Mouse (Mus musculus): ENCODE results near the gene Theg. TPM values are rescaled to one million over a fixed set of nuclear protein-coding genes. Genes with fewer than 3 reads are reported as not detected.

Theg gene
- polyA plus RNA-seq, 1 experiment from 2014 or later = not detected

GRCm38 (mm10) chr10:79575754-79576153, 11.4 kb downstream of the Theg start:
- Histone ChIP-seq H3K9ac (ENCODE audit: low read length) (no peak overlapping the region), H3K27me3 (ENCODE audit: control insufficient read depth, insufficient read depth, low read length) (no peaks in the 10 kb centered on the region)

GRCm38 (mm10) chr10:79574796-79575195, 12.3 kb downstream of the Theg start:
- no peak overlapping the region for H3K9ac ChIP-seq (ENCODE audit: low read length)
- H3K4me3 ChIP-seq (ENCODE audit: low read depth, low read length) = no peak overlapping the region
- H3K36me3 ChIP-seq (ENCODE audit: control insufficient read depth, insufficient read depth, low read length) = no peaks in the 10 kb centered on the region
- no peak for DNase-seq (ENCODE audit: low spot score)
- no peaks in the 10 kb centered on the region for H3K4me1 ChIP-seq (replicated peaks; ENCODE audit: control insufficient read depth, insufficient read depth)
- no peaks in the 10 kb centered on the region for H3K9me3 ChIP-seq (ENCODE audit: control insufficient read depth, low read length)
- no peak overlapping the region for H3K4me2 ChIP-seq (replicated peaks; ENCODE audit: low read depth)
- H3K27me3 ChIP-seq (ENCODE audit: control insufficient read depth, insufficient read depth, low read length) = no peaks in the 10 kb centered on the region
- WGBS = 85% methylated on average over 6 of the region's 6 CpGs
- ATAC-seq (ENCODE audit: low FRiP score, low TSS enrichment) = no peak
- H3K27ac ChIP-seq (replicated peaks) = no peak overlapping the region
- TF ChIP-seq EP300 (optimal IDR thresholded peaks at IDR 0.05) (no peak), CTCF (IDR thresholded peaks at IDR 0.05; ENCODE audit: low read depth) (no peak)

More at GRCm38 (mm10) chr10:79575754-79576153, 11.4 kb downstream of the Theg start:
- no peaks in the 10 kb centered on the region for H3K4me1 ChIP-seq (replicated peaks; ENCODE audit: control insufficient read depth, insufficient read depth)
- no peak overlapping the region for H3K27ac ChIP-seq (replicated peaks)
- no peaks in the 10 kb centered on the region for H3K9me3 ChIP-seq (ENCODE audit: control insufficient read depth, low read length)
- no peak overlapping the region for H3K4me2 ChIP-seq (replicated peaks; ENCODE audit: low read depth)
- WGBS = 71% methylated on average over 6 of the region's 6 CpGs
- H3K4me3 ChIP-seq (ENCODE audit: low read depth, low read length) = no peak overlapping the region
- peak; percentile 7 for DNase-seq (ENCODE audit: low spot score)
- ATAC-seq (ENCODE audit: low FRiP score, low TSS enrichment) = no peak
- no peak for TF ChIP-seq CTCF (IDR thresholded peaks at IDR 0.05; ENCODE audit: low read depth)
- TF ChIP-seq EP300 (optimal IDR thresholded peaks at IDR 0.05) = no peak
- no peaks in the 10 kb centered on the region for H3K36me3 ChIP-seq (ENCODE audit: control insufficient read depth, insufficient read depth, low read length)

GRCm38 (mm10) chr10:79574350-79574749, 12.8 kb downstream of the Theg start:
- Histone ChIP-seq H3K27me3 (ENCODE audit: control insufficient read depth, insufficient read depth, low read length) (no peaks in the 10 kb centered on the region), H3K36me3 (ENCODE audit: control insufficient read depth, insufficient read depth, low read length) (no peaks in the 10 kb centered on the region), H3K27ac (replicated peaks) (no peak overlapping the region), H3K4me2 (replicated peaks; ENCODE audit: low read depth) (no peak overlapping the region), H3K4me1 (replicated peaks; ENCODE audit: control insufficient read depth, insufficient read depth) (no peaks in the 10 kb centered on the region), H3K9ac (ENCODE audit: low read length) (no peak overlapping the region), H3K9me3 (ENCODE audit: control insufficient read depth, low read length) (no peaks in the 10 kb centered on the region), H3K4me3 (ENCODE audit: low read depth, low read length) (no peak overlapping the region)
- ATAC-seq (ENCODE audit: low FRiP score, low TSS enrichment) (no peak), DNase-seq (ENCODE audit: low spot score) (no peak)
- 76% methylated on average over 8 of the region's 8 CpGs for WGBS
- no peak for TF ChIP-seq EP300 (optimal IDR thresholded peaks at IDR 0.05)
- no peak for TF ChIP-seq CTCF (IDR thresholded peaks at IDR 0.05; ENCODE audit: low read depth)

- Histone ChIP-seq H3K4me3 (ENCODE audit: low read depth, low read length) (no peak overlapping the region), H3K27me3 (ENCODE audit: control insufficient read depth, insufficient read depth, low read length) (no peaks in the 10 kb centered on the region), H3K9me3 (ENCODE audit: control insufficient read depth, low read length) (no peaks in the 10 kb centered on the region), H3K4me2 (replicated peaks; ENCODE audit: low read depth) (no peak overlapping the region), H3K9ac (ENCODE audit: low read length) (no peak overlapping the region), H3K27ac (replicated peaks) (no peak overlapping the region), H3K4me1 (replicated peaks; ENCODE audit: control insufficient read depth, insufficient read depth) (no peaks in the 10 kb centered on the region), H3K36me3 (ENCODE audit: control insufficient read depth, insufficient read depth, low read length) (no peaks in the 10 kb centered on the region)
- peak; percentile 8 for DNase-seq (ENCODE audit: low spot score)
- ATAC-seq (ENCODE audit: low FRiP score, low TSS enrichment) = no peak
- WGBS = 88% methylated on average over 6 of the region's 6 CpGs
- TF ChIP-seq EP300 (optimal IDR thresholded peaks at IDR 0.05) (no peak), CTCF (IDR thresholded peaks at IDR 0.05; ENCODE audit: low read depth) (no peak)
Measured at GRCm38 (mm10) chr10:79573611-79574010, 13.5 kb downstream of the Theg start.

GRCm38 (mm10) chr10:79571314-79571713, 15.8 kb downstream of the Theg start:
- no peak overlapping the region for H3K27ac ChIP-seq (replicated peaks)
- no peak for ATAC-seq (ENCODE audit: low FRiP score, low TSS enrichment)
- TF ChIP-seq CTCF (IDR thresholded peaks at IDR 0.05; ENCODE audit: low read depth) (no peak), EP300 (optimal IDR thresholded peaks at IDR 0.05) (no peak)
- no peak overlapping the region for H3K4me2 ChIP-seq (replicated peaks; ENCODE audit: low read depth)
- H3K9ac ChIP-seq (ENCODE audit: low read length) = no peak overlapping the region
- H3K9me3 ChIP-seq (ENCODE audit: control insufficient read depth, low read length) = no peaks in the 10 kb centered on the region
- H3K4me3 ChIP-seq (ENCODE audit: low read depth, low read length) = no peak overlapping the region
- H3K4me1 ChIP-seq (replicated peaks; ENCODE audit: control insufficient read depth, insufficient read depth) = no peaks in the 10 kb centered on the region
- WGBS = 89% methylated on average over 2 of the region's 2 CpGs
- no peaks in the 10 kb centered on the region for H3K36me3 ChIP-seq (ENCODE audit: control insufficient read depth, insufficient read depth, low read length)
- H3K27me3 ChIP-seq (ENCODE audit: control insufficient read depth, insufficient read depth, low read length) = no peaks in the 10 kb centered on the region
- peak; percentile 2 for DNase-seq (ENCODE audit: low spot score)

- 85% methylated on average over 5 of the region's 5 CpGs for WGBS
- no peak for DNase-seq (ENCODE audit: low spot score)
Measured at GRCm38 (mm10) chr10:79569921-79570320, 17.2 kb downstream of the Theg start.

More at GRCm38 (mm10) chr10:79569921-79570320, 17.2 kb downstream of the Theg start:
- Histone ChIP-seq H3K4me2 (replicated peaks; ENCODE audit: low read depth) (no peak overlapping the region), H3K9ac (ENCODE audit: low read length) (no peak overlapping the region), H3K4me1 (replicated peaks; ENCODE audit: control insufficient read depth, insufficient read depth) (no peaks in the 10 kb centered on the region), H3K27ac (replicated peaks) (no peak overlapping the region), H3K27me3 (ENCODE audit: control insufficient read depth, insufficient read depth, low read length) (no peaks in the 10 kb centered on the region), H3K4me3 (ENCODE audit: low read depth, low read length) (no peak overlapping the region), H3K36me3 (ENCODE audit: control insufficient read depth, insufficient read depth, low read length) (no peaks in the 10 kb centered on the region), H3K9me3 (ENCODE audit: control insufficient read depth, low read length) (no peaks in the 10 kb centered on the region)
- no peak for TF ChIP-seq EP300 (optimal IDR thresholded peaks at IDR 0.05)
- no peak for TF ChIP-seq CTCF (IDR thresholded peaks at IDR 0.05; ENCODE audit: low read depth)
- no peak for ATAC-seq (ENCODE audit: low FRiP score, low TSS enrichment)
